Mouse (Mus musculus): ENCODE data around the gene Mpi. TPM values are rescaled to one million over a fixed set of nuclear protein-coding genes. Genes with fewer than 3 reads are reported as not detected.

The Mpi gene
- polyA plus RNA-seq, 1 experiment from 2014 or later, result 24.6 TPM

- no peak for TF ChIP-seq EP300 (optimal IDR thresholded peaks at IDR 0.05)
- TF ChIP-seq CTCF (IDR thresholded peaks at IDR 0.05; ENCODE audit: low read depth), result peak; percentile 83
- Histone ChIP-seq H3K9ac (ENCODE audit: low read length) (no peak overlapping the region), H3K27ac (replicated peaks) (no peak overlapping the region), H3K36me3 (ENCODE audit: control insufficient read depth, insufficient read depth, low read length) (peaks cover 8% of the 10 kb centered on the region; the same call in 1 of the 2 replicates), H3K9me3 (ENCODE audit: control insufficient read depth, low read length) (no peaks in the 10 kb centered on the region), H3K27me3 (ENCODE audit: control insufficient read depth, insufficient read depth, low read length) (no peaks in the 10 kb centered on the region), H3K4me3 (ENCODE audit: low read depth, low read length) (no peak overlapping the region), H3K4me1 (replicated peaks; ENCODE audit: control insufficient read depth, insufficient read depth) (no peaks in the 10 kb centered on the region; the same call in 1 of the 2 replicates), H3K4me2 (replicated peaks; ENCODE audit: low read depth) (no peak overlapping the region)
- 3% methylated on average over 1 of the region's 1 CpGs for WGBS
- DNase-seq (ENCODE audit: low spot score), result no peak
- no peak for ATAC-seq (ENCODE audit: low FRiP score, low TSS enrichment)
These were observed 11.3 kb downstream of the Mpi start for GRCm38 (mm10) chr9:57541312-57541711.

- TF ChIP-seq CTCF (IDR thresholded peaks at IDR 0.05; ENCODE audit: low read depth), result no peak
- no peak for TF ChIP-seq EP300 (optimal IDR thresholded peaks at IDR 0.05)
- ATAC-seq (ENCODE audit: low FRiP score, low TSS enrichment) (no peak), DNase-seq (ENCODE audit: low spot score) (no peak)
- no peaks in the 10 kb centered on the region for H3K9me3 ChIP-seq (ENCODE audit: control insufficient read depth, low read length)
- no peak overlapping the region for H3K27ac ChIP-seq (replicated peaks)
- H3K4me2 ChIP-seq (replicated peaks; ENCODE audit: low read depth), result no peak overlapping the region
- H3K4me3 ChIP-seq (ENCODE audit: low read depth, low read length), result no peak overlapping the region
- H3K9ac ChIP-seq (ENCODE audit: low read length), result no peak overlapping the region
- 93% methylated on average over 2 of the region's 2 CpGs for WGBS
- H3K27me3 ChIP-seq (ENCODE audit: control insufficient read depth, insufficient read depth, low read length), result no peaks in the 10 kb centered on the region
- H3K4me1 ChIP-seq (replicated peaks; ENCODE audit: control insufficient read depth, insufficient read depth), result no peaks in the 10 kb centered on the region; the same call in 1 of the 2 replicates
- H3K36me3 ChIP-seq (ENCODE audit: control insufficient read depth, insufficient read depth, low read length), result peaks cover 8% of the 10 kb centered on the region; the same call in 1 of the 2 replicates
These were observed 13.0 kb downstream of the Mpi start for GRCm38 (mm10) chr9:57539550-57539949.

GRCm38 (mm10) chr9:57537728-57538181 is 14.8 kb downstream of the Mpi start:
- DNase-seq (ENCODE audit: low spot score) (no peak), ATAC-seq (ENCODE audit: low FRiP score, low TSS enrichment) (no peak; the same call in 1 of the 2 replicates)
- under 1% methylated on average over 23 of the region's 24 CpGs for WGBS
- peak overlapping the region; percentile 79 for H3K27ac ChIP-seq (replicated peaks)
- no peaks in the 10 kb centered on the region for H3K27me3 ChIP-seq (ENCODE audit: control insufficient read depth, insufficient read depth, low read length)
- H3K4me2 ChIP-seq (replicated peaks; ENCODE audit: low read depth), result peak overlapping the region; percentile 86
- H3K9me3 ChIP-seq (ENCODE audit: control insufficient read depth, low read length), result no peaks in the 10 kb centered on the region
- peak overlapping the region; percentile 82 for H3K9ac ChIP-seq (ENCODE audit: low read length)
- peak overlapping the region; percentile 86 for H3K4me3 ChIP-seq (ENCODE audit: low read depth, low read length)
- H3K36me3 ChIP-seq (ENCODE audit: control insufficient read depth, insufficient read depth, low read length), result peaks cover 12% of the 10 kb centered on the region; the same call in 1 of the 2 replicates
- no peaks in the 10 kb centered on the region; the same call in 1 of the 2 replicates for H3K4me1 ChIP-seq (replicated peaks; ENCODE audit: control insufficient read depth, insufficient read depth)
- TF ChIP-seq EP300 (optimal IDR thresholded peaks at IDR 0.05) (no peak), CTCF (IDR thresholded peaks at IDR 0.05; ENCODE audit: low read depth) (no peak)

- H3K36me3 ChIP-seq (ENCODE audit: control insufficient read depth, insufficient read depth, low read length), result peaks cover 17% of the 10 kb centered on the region
These were observed 15.4 kb downstream of the Mpi start, which contains the start of gene Fam219b for GRCm38 (mm10) chr9:57537044-57537727. TSS of gene Fam219b (plus strand) at chr9:57537528.

GRCm38 (mm10) chr9:57536362-57536761 is 16.2 kb downstream of the Mpi start:
- no peaks in the 10 kb centered on the region for H3K9me3 ChIP-seq (ENCODE audit: control insufficient read depth, low read length)
- no peak overlapping the region for H3K9ac ChIP-seq (ENCODE audit: low read length)
- peaks cover 17% of the 10 kb centered on the region for H3K36me3 ChIP-seq (ENCODE audit: control insufficient read depth, insufficient read depth, low read length)
- H3K4me3 ChIP-seq (ENCODE audit: low read depth, low read length), result no peak overlapping the region
- H3K4me1 ChIP-seq (replicated peaks; ENCODE audit: control insufficient read depth, insufficient read depth), result no peaks in the 10 kb centered on the region; the same call in 1 of the 2 replicates
- ATAC-seq (ENCODE audit: low FRiP score, low TSS enrichment) (no peak), DNase-seq (ENCODE audit: low spot score) (no peak)
- 87% methylated on average over 5 of the region's 5 CpGs for WGBS
- H3K4me2 ChIP-seq (replicated peaks; ENCODE audit: low read depth), result no peak overlapping the region
- H3K27me3 ChIP-seq (ENCODE audit: control insufficient read depth, insufficient read depth, low read length), result no peaks in the 10 kb centered on the region
- H3K27ac ChIP-seq (replicated peaks), result no peak overlapping the region
- TF ChIP-seq CTCF (IDR thresholded peaks at IDR 0.05; ENCODE audit: low read depth) (no peak), EP300 (optimal IDR thresholded peaks at IDR 0.05) (no peak)

More at GRCm38 (mm10) chr9:57537044-57537727, 15.4 kb downstream of the Mpi start, which contains the start of gene Fam219b:
- DNase-seq (ENCODE audit: low spot score) (peak; percentile 93), ATAC-seq (ENCODE audit: low FRiP score, low TSS enrichment) (peak; percentile 92)
- TF ChIP-seq EP300 (optimal IDR thresholded peaks at IDR 0.05) (no peak), CTCF (IDR thresholded peaks at IDR 0.05; ENCODE audit: low read depth) (no peak)
- H3K9ac ChIP-seq (ENCODE audit: low read length), result peak within 1 kb of the TSS; percentile 82
- no peaks in the 10 kb centered on the region for H3K27me3 ChIP-seq (ENCODE audit: control insufficient read depth, insufficient read depth, low read length)
- peak within 1 kb of the TSS; percentile 86 for H3K4me2 ChIP-seq (replicated peaks; ENCODE audit: low read depth)
- H3K4me1 ChIP-seq (replicated peaks; ENCODE audit: control insufficient read depth, insufficient read depth), result no peaks in the 10 kb centered on the region; the same call in 1 of the 2 replicates
- no peaks in the 10 kb centered on the region for H3K9me3 ChIP-seq (ENCODE audit: control insufficient read depth, low read length)
- 2% methylated on average over 45 of the region's 45 CpGs for WGBS
- H3K27ac ChIP-seq (replicated peaks), result peak within 1 kb of the TSS; percentile 79
- H3K4me3 ChIP-seq (ENCODE audit: low read depth, low read length), result peak within 1 kb of the TSS; percentile 86

- WGBS, result 58% methylated on average over 1 of the region's 1 CpGs
- Histone ChIP-seq H3K9me3 (ENCODE audit: control insufficient read depth, low read length) (no peaks in the 10 kb centered on the region), H3K27me3 (ENCODE audit: control insufficient read depth, insufficient read depth, low read length) (no peaks in the 10 kb centered on the region), H3K4me2 (replicated peaks; ENCODE audit: low read depth) (no peak overlapping the region), H3K27ac (replicated peaks) (no peak overlapping the region), H3K4me1 (replicated peaks; ENCODE audit: control insufficient read depth, insufficient read depth) (no peaks in the 10 kb centered on the region), H3K4me3 (ENCODE audit: low read depth, low read length) (no peak overlapping the region), H3K9ac (ENCODE audit: low read length) (no peak overlapping the region), H3K36me3 (ENCODE audit: control insufficient read depth, insufficient read depth, low read length) (peaks cover 14% of the 10 kb centered on the region)
- ATAC-seq (ENCODE audit: low FRiP score, low TSS enrichment) (no peak), DNase-seq (ENCODE audit: low spot score) (no peak)
- TF ChIP-seq EP300 (optimal IDR thresholded peaks at IDR 0.05) (no peak), CTCF (IDR thresholded peaks at IDR 0.05; ENCODE audit: low read depth) (no peak)
These were observed 20.6 kb downstream of the Mpi start for GRCm38 (mm10) chr9:57531946-57532345.

All from stomach, postnatal 0 days (tissue).